Mouse (Mus musculus): Measurements from ENCODE around the gene Rnft1.

DNA sequence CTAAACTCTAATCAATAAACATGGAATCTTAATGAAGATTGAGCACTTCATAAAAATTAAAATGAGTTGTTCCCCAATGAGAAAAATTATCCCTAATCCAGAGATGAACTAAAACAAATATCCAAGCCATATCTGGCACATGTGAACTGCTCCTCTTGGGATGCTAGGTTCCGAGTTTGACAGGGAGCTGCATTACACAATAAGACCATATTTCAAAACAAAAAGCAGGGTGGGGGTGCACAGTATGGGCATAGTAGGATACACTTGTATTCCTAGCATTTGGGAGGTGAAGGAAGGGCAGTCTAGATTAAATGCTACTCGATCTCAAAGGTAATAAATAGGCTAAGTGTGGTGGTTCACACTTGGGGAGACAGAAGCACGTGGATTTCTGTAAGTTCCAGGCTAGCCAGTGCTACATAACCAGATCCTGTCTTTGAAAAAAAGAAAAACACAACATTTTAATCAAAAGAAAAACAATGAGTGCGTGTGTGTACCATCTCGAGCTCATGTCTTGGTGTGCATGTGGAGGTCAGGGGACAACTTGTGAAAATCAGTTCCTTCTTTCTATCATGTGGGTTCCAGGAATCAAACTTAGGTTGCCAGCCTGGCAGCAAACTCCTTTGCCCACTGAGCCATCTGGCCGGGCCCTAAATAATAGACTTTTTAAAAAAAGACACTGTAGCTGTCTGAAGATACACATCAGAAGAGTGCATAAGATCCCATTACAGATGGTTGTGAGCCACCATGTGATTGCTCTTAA is 55.4 kb downstream of the Rnft1 start:
- no peak for TF ChIP-seq CTCF (IDR thresholded peaks at IDR 0.05; ENCODE audit: low read depth, low read length)
- no peak for TF ChIP-seq POLR2AphosphoS5 (IDR thresholded peaks at IDR 0.05; ENCODE audit: insufficient replicate concordance, low read depth, low read length)

Data from G1E (cell line).